Mouse (Mus musculus): Measurements from ENCODE around the gene Dtx2. TPM values are rescaled to one million over a fixed set of nuclear protein-coding genes. Genes with fewer than 3 reads are reported as not detected.

The Dtx2 gene
- polyA plus RNA-seq, 1 experiment from 2014 or later = 33.9 TPM

GRCm38 (mm10) chr5:135962125-135962491 lies 32.5 kb upstream of the Dtx2 start:
- Histone ChIP-seq H3K4me3 (peak overlapping the region; percentile 71), H3K36me3 (replicated peaks) (no peaks in the 10 kb centered on the region), H3K9me3 (no peaks in the 10 kb centered on the region), H3K27me3 (ENCODE audit: poor library complexity, severe bottlenecking) (peaks cover 23% of the 10 kb centered on the region), H3K27ac (peak overlapping the region; percentile 96), H3K4me1 (peaks cover 42% of the 10 kb centered on the region)
- no peak for DNase-seq (ENCODE audit: extremely low spot score, low spot score)
- 2% methylated on average over 11 of the region's 11 CpGs for WGBS

GRCm38 (mm10) chr5:135962492-135963279 lies 31.9 kb upstream of the Dtx2 start:
- WGBS = under 1% methylated on average over 64 of the region's 64 CpGs
- peak overlapping the region; percentile 71 for H3K4me3 ChIP-seq
- peaks cover 36% of the 10 kb centered on the region for H3K4me1 ChIP-seq

GRCm38 (mm10) chr5:135963280-135963627 lies 31.3 kb upstream of the Dtx2 start:
- no peaks in the 10 kb centered on the region for H3K36me3 ChIP-seq (replicated peaks)
- peak overlapping the region; percentile 96 for H3K27ac ChIP-seq
- WGBS = 5% methylated on average over 6 of the region's 6 CpGs
- peaks cover 30% of the 10 kb centered on the region for H3K4me1 ChIP-seq
- H3K4me3 ChIP-seq = peak overlapping the region; percentile 71
- peaks cover 23% of the 10 kb centered on the region for H3K27me3 ChIP-seq (ENCODE audit: poor library complexity, severe bottlenecking)
- no peaks in the 10 kb centered on the region for H3K9me3 ChIP-seq
- no peak for DNase-seq (ENCODE audit: extremely low spot score, low spot score)

More at GRCm38 (mm10) chr5:135962492-135963279, 31.9 kb upstream of the Dtx2 start:
- peak; percentile 99 for DNase-seq (ENCODE audit: extremely low spot score, low spot score)
- peaks cover 23% of the 10 kb centered on the region for H3K27me3 ChIP-seq (ENCODE audit: poor library complexity, severe bottlenecking)
- no peaks in the 10 kb centered on the region for H3K9me3 ChIP-seq
- H3K36me3 ChIP-seq (replicated peaks) = no peaks in the 10 kb centered on the region
- peak overlapping the region; percentile 96 for H3K27ac ChIP-seq

GRCm38 (mm10) chr5:135965501-135965930 lies 29.1 kb upstream of the Dtx2 start:
- WGBS = 12% methylated on average over 24 of the region's 24 CpGs
- Histone ChIP-seq H3K27me3 (ENCODE audit: poor library complexity, severe bottlenecking) (peaks cover 23% of the 10 kb centered on the region), H3K4me3 (peak overlapping the region; percentile 31; the same call in 1 of the 2 replicates), H3K4me1 (peaks cover 26% of the 10 kb centered on the region), H3K27ac (0 out of 2 replicates have a peak overlapping the region, but pooled peaks have one; percentile 53), H3K36me3 (replicated peaks) (no peaks in the 10 kb centered on the region), H3K9me3 (no peaks in the 10 kb centered on the region)
- DNase-seq (ENCODE audit: extremely low spot score, low spot score) = no peak

- WGBS = 67% methylated on average over 9 of the region's 9 CpGs
- DNase-seq (ENCODE audit: extremely low spot score, low spot score) = no peak
These were observed 27.7 kb upstream of the Dtx2 start for GRCm38 (mm10) chr5:135966866-135967265.

GRCm38 (mm10) chr5:135968781-135969180 lies 25.8 kb upstream of the Dtx2 start:
- Histone ChIP-seq H3K9me3 (no peaks in the 10 kb centered on the region), H3K27me3 (ENCODE audit: poor library complexity, severe bottlenecking) (peaks cover 23% of the 10 kb centered on the region), H3K27ac (no peak overlapping the region), H3K36me3 (replicated peaks) (no peaks in the 10 kb centered on the region), H3K4me3 (no peak overlapping the region), H3K4me1 (peaks cover 7% of the 10 kb centered on the region)
- 66% methylated on average over 1 of the region's 1 CpGs for WGBS
- peak; percentile 47 for DNase-seq (ENCODE audit: extremely low spot score, low spot score)

More at GRCm38 (mm10) chr5:135966866-135967265, 27.7 kb upstream of the Dtx2 start:
- H3K4me3 ChIP-seq = no peak overlapping the region
- H3K27me3 ChIP-seq (ENCODE audit: poor library complexity, severe bottlenecking) = peaks cover 23% of the 10 kb centered on the region
- H3K4me1 ChIP-seq = peaks cover 19% of the 10 kb centered on the region
- no peak overlapping the region for H3K27ac ChIP-seq
- no peaks in the 10 kb centered on the region for H3K36me3 ChIP-seq (replicated peaks)
- no peaks in the 10 kb centered on the region for H3K9me3 ChIP-seq

GRCm38 (mm10) chr5:135970247-135970646 lies 24.4 kb upstream of the Dtx2 start:
- DNase-seq (ENCODE audit: extremely low spot score, low spot score) = no peak
- 90% methylated on average over 6 of the region's 6 CpGs for WGBS
- no peak overlapping the region for H3K27ac ChIP-seq

GRCm38 (mm10) chr5:135971876-135972275 lies 22.7 kb upstream of the Dtx2 start:
- Histone ChIP-seq H3K27me3 (ENCODE audit: poor library complexity, severe bottlenecking) (no peaks in the 10 kb centered on the region), H3K36me3 (replicated peaks) (no peaks in the 10 kb centered on the region), H3K4me3 (no peak overlapping the region), H3K27ac (no peak overlapping the region), H3K9me3 (no peaks in the 10 kb centered on the region), H3K4me1 (peaks cover 7% of the 10 kb centered on the region)
- WGBS = 94% methylated on average over 7 of the region's 7 CpGs
- DNase-seq (ENCODE audit: extremely low spot score, low spot score) = no peak

More at GRCm38 (mm10) chr5:135970247-135970646, 24.4 kb upstream of the Dtx2 start:
- peaks cover 10% of the 10 kb centered on the region for H3K27me3 ChIP-seq (ENCODE audit: poor library complexity, severe bottlenecking)
- no peaks in the 10 kb centered on the region for H3K36me3 ChIP-seq (replicated peaks)
- H3K9me3 ChIP-seq = no peaks in the 10 kb centered on the region
- H3K4me1 ChIP-seq = peaks cover 13% of the 10 kb centered on the region
- H3K4me3 ChIP-seq = no peak overlapping the region

- H3K9me3 ChIP-seq = no peaks in the 10 kb centered on the region
- no peaks in the 10 kb centered on the region for H3K36me3 ChIP-seq (replicated peaks)
- peaks cover 9% of the 10 kb centered on the region for H3K4me1 ChIP-seq
- no peak for DNase-seq (ENCODE audit: extremely low spot score, low spot score)
- peak within 1 kb of the TSS; percentile 40; the same call in 1 of the 2 replicates for H3K27ac ChIP-seq
- H3K27me3 ChIP-seq (ENCODE audit: poor library complexity, severe bottlenecking) = no peaks in the 10 kb centered on the region
- peak within 1 kb of the TSS; percentile 29 for H3K4me3 ChIP-seq
- 23% methylated on average over 9 of the region's 9 CpGs for WGBS
These were observed 20.2 kb upstream of the Dtx2 start, which contains the start of gene Ssc4d for GRCm38 (mm10) chr5:135974365-135974764. Gene Ssc4d (minus strand): TSS chr5:135974531.

GRCm38 (mm10) chr5:135975893-135976668 lies 18.5 kb upstream of the Dtx2 start:
- no peak for DNase-seq (ENCODE audit: extremely low spot score, low spot score)
- 92% methylated on average over 8 of the region's 8 CpGs for WGBS

GRCm38 (mm10) chr5:135979381-135979780 lies 15.2 kb upstream of the Dtx2 start:
- no peak overlapping the region for H3K4me3 ChIP-seq
- no peaks in the 10 kb centered on the region for H3K27me3 ChIP-seq (ENCODE audit: poor library complexity, severe bottlenecking)
- no peaks in the 10 kb centered on the region for H3K9me3 ChIP-seq
- 79% methylated on average over 5 of the region's 5 CpGs for WGBS
- H3K36me3 ChIP-seq (replicated peaks) = no peaks in the 10 kb centered on the region
- no peak for DNase-seq (ENCODE audit: extremely low spot score, low spot score)
- peaks cover 9% of the 10 kb centered on the region for H3K4me1 ChIP-seq
- no peak overlapping the region for H3K27ac ChIP-seq

More at GRCm38 (mm10) chr5:135975893-135976668, 18.5 kb upstream of the Dtx2 start:
- Histone ChIP-seq H3K27me3 (ENCODE audit: poor library complexity, severe bottlenecking) (no peaks in the 10 kb centered on the region), H3K9me3 (no peaks in the 10 kb centered on the region), H3K4me1 (peaks cover 12% of the 10 kb centered on the region), H3K4me3 (no peak overlapping the region), H3K36me3 (replicated peaks) (no peaks in the 10 kb centered on the region), H3K27ac (no peak overlapping the region)

GRCm38 (mm10) chr5:135979904-135980303 lies 14.7 kb upstream of the Dtx2 start, which contains the start of gene Zp3:
Gene Zp3 (plus strand): TSS chr5:135980099.
- Histone ChIP-seq H3K4me3 (no peak within 1 kb of the TSS), H3K9me3 (no peaks in the 10 kb centered on the region), H3K27me3 (ENCODE audit: poor library complexity, severe bottlenecking) (no peaks in the 10 kb centered on the region), H3K36me3 (replicated peaks) (no peaks in the 10 kb centered on the region), H3K4me1 (0 out of 2 replicates have a peak, but pooled peaks cover 5% of the 10 kb centered on the region), H3K27ac (no peak within 1 kb of the TSS)
- DNase-seq (ENCODE audit: extremely low spot score, low spot score) = no peak
- WGBS = 86% methylated on average over 8 of the region's 8 CpGs

Data from forebrain, embryonic 10.5 days (tissue).